Mouse (Mus musculus): ENCODE measurements around the gene Fam167b. TPM values are rescaled to one million over a fixed set of nuclear protein-coding genes. Genes with fewer than 3 reads are reported as not detected.

The Fam167b gene
- total and polyA plus RNA-seq, 3 experiments, result 1.1 to 1.2 TPM; not detected in 1

- TF ChIP-seq CTCF (conservative IDR thresholded peaks at IDR 0.05 in 1 of 2, IDR thresholded peaks at IDR 0.05 in 1 of 2; ENCODE audit: low read depth in 2 of 2, low read length in 2 of 2) (peak in 1 of 2 experiments; percentile 13; a peak in 1 of 4 replicates), KAT2A (IDR thresholded peaks at IDR 0.05; ENCODE audit: insufficient replicate concordance, low read length) (0 out of 2 replicates have a peak, but pooled peaks have one; percentile 14), JUND (conservative IDR thresholded peaks at IDR 0.05; ENCODE audit: low read depth, low read length) (no peak), ELF1 (IDR thresholded peaks at IDR 0.05; ENCODE audit: low read depth, low read length) (peak; percentile 72), UBTF (IDR thresholded peaks at IDR 0.05; ENCODE audit: low read depth, low read length) (no peak), IRF4 (IDR thresholded peaks at IDR 0.05; ENCODE audit: low read depth, low read length) (no peak), MXI1 (IDR thresholded peaks at IDR 0.05; ENCODE audit: low read depth, low read length) (peak; percentile 28; the same call in 1 of the 2 replicates), EP300 (IDR thresholded peaks at IDR 0.05; ENCODE audit: low read length) (no peak), GABPA (IDR thresholded peaks at IDR 0.05; ENCODE audit: insufficient replicate concordance, low read depth, low read length) (no peak), POLR2A (IDR thresholded peaks at IDR 0.05; ENCODE audit: low read depth, low read length) (peak; percentile 92), USF2 (conservative IDR thresholded peaks at IDR 0.05; ENCODE audit: low read depth, low read length) (no peak), RAD21 (IDR thresholded peaks at IDR 0.05; ENCODE audit: low read depth, low read length) (no peak), MYC (IDR thresholded peaks at IDR 0.05; ENCODE audit: low read depth, low read length) (peak; percentile 60; the same call in 1 of the 2 replicates), ZKSCAN1 (IDR thresholded peaks at IDR 0.05; ENCODE audit: borderline replicate concordance, low read depth, low read length) (peak; percentile 87), SMC3 (IDR thresholded peaks at IDR 0.05; ENCODE audit: low read depth, low read length) (no peak), PAX5 (IDR thresholded peaks at IDR 0.05; ENCODE audit: low read length) (no peak), TBP (conservative IDR thresholded peaks at IDR 0.05; ENCODE audit: low read depth, low read length) (0 out of 2 replicates have a peak, but pooled peaks have one; percentile 51)
These were observed 40.7 kb upstream of the Fam167b start, which contains the start of gene Iqcc (continued) for GRCm38 (mm10) chr4:129618786-129619691.

DNA sequence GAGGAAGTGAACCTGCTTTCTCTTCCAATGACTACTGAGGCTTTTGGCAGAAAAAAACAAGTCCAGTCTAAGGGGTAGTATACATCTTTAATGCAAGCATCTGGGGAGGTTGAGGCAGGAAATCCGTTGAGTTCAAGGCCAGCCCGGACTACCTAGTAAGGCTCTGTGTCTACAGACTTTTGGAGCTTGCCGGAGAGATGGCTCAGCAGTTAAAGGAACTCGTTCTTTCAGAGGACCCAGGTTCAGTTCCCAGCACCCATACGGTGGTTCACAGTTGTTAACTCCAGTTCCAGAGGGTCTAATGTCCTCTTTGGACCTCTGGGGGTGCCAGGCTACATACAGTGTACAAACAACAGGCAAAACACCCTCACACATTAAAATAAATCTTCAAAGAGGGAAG, 39.7 kb upstream of the Fam167b start:
- DNase-seq (ENCODE audit: extremely low read depth), result no peak
- dilution Hi-C loops (cut with MboI; ENCODE audit: extremely low pct_ligation_motif_present, extremely low pct_unique_long_range_greater_than_20kb, low sequenced_read_pairs) (no loop called here), in situ Hi-C loops (cut with MboI; ENCODE audit: low pct_ligation_motif_present, low pct_unique_long_range_greater_than_20kb, low sequenced_read_pairs) (loop anchor here (25.0 kb wide), 1 partner anchor 256 kb away; no protein-coding TSS in a partner anchor)
- Histone ChIP-seq H3K4me3 (replicated peaks in 1 of 3; ENCODE audit: low read depth in 2 of 3, low read length in 2 of 3, poor library complexity in 1 of 3) (peak overlapping the region; percentile 74 to 76 (median 75)), H3K9me3 (replicated peaks; ENCODE audit: low read length) (no peaks in the 10 kb centered on the region), H3K79me2 (replicated peaks; ENCODE audit: control insufficient read depth, extremely low read depth, insufficient read depth, poor library complexity, severe bottlenecking) (no peaks in the 10 kb centered on the region), H3K4me2 (ENCODE audit: insufficient read depth, low read depth, poor library complexity, severe bottlenecking) (peak overlapping the region; percentile 45; the same call in 1 of the 2 replicates), H3K4me1 (ENCODE audit: control insufficient read depth in 1 of 2, insufficient read depth in 2 of 2) (peaks cover 7 to 49% of the 10 kb centered on the region in 2 experiments), H3K27ac (ENCODE audit: insufficient read depth, low read depth) (no peak overlapping the region), H3K36me3 (replicated peaks in 1 of 2; ENCODE audit: control insufficient read depth in 1 of 2, insufficient read depth in 1 of 2, low read length in 1 of 2) (peaks cover 23 to 56% of the 10 kb centered on the region in 2 experiments), H3K27me3 (replicated peaks) (no peaks in the 10 kb centered on the region), H3K9ac (ENCODE audit: insufficient read depth, low read depth) (peak overlapping the region; percentile 93; the same call in 1 of the 2 replicates)
- no peak for TF ChIP-seq JUN (IDR thresholded peaks at IDR 0.05; ENCODE audit: insufficient read depth, low read depth, low read length)
- TF ChIP-seq TCF12 (IDR thresholded peaks at IDR 0.05; ENCODE audit: low read depth, low read length), result no peak
- TF ChIP-seq RCOR1 (conservative IDR thresholded peaks at IDR 0.05; ENCODE audit: low read depth, low read length), result no peak
- TF ChIP-seq MEF2A (IDR thresholded peaks at IDR 0.05; ENCODE audit: borderline replicate concordance, low read depth, low read length), result no peak
- TF ChIP-seq USF2 (conservative IDR thresholded peaks at IDR 0.05; ENCODE audit: low read depth, low read length), result no peak
- no peak for TF ChIP-seq GABPA (IDR thresholded peaks at IDR 0.05; ENCODE audit: insufficient replicate concordance, low read depth, low read length)
- no peak for TF ChIP-seq POLR2A (IDR thresholded peaks at IDR 0.05; ENCODE audit: low read depth, low read length)
- TF ChIP-seq CHD2 (IDR thresholded peaks at IDR 0.05; ENCODE audit: low read length), result no peak
- no peak for TF ChIP-seq MAX (IDR thresholded peaks at IDR 0.05; ENCODE audit: low read length)
- no peak for TF ChIP-seq CHD1 (IDR thresholded peaks at IDR 0.05; ENCODE audit: low read depth, low read length)
- TF ChIP-seq MXI1 (IDR thresholded peaks at IDR 0.05; ENCODE audit: low read depth, low read length), result no peak
- TF ChIP-seq BHLHE40 (IDR thresholded peaks at IDR 0.05; ENCODE audit: low read depth, low read length), result no peak
- TF ChIP-seq UBTF (IDR thresholded peaks at IDR 0.05; ENCODE audit: low read depth, low read length), result no peak
- no peak for TF ChIP-seq USF1 (IDR thresholded peaks at IDR 0.05; ENCODE audit: low read depth, low read length)
- no peak for TF ChIP-seq MAFK (IDR thresholded peaks at IDR 0.05; ENCODE audit: insufficient replicate concordance, low read length)
- TF ChIP-seq CTCF (conservative IDR thresholded peaks at IDR 0.05 in 1 of 2, IDR thresholded peaks at IDR 0.05 in 1 of 2; ENCODE audit: low read depth in 2 of 2, low read length in 2 of 2), result no peak
- no peak for TF ChIP-seq EP300 (IDR thresholded peaks at IDR 0.05; ENCODE audit: low read length)
- TF ChIP-seq NRF1 (IDR thresholded peaks at IDR 0.05; ENCODE audit: low read depth, low read length), result no peak
- no peak for TF ChIP-seq RAD21 (IDR thresholded peaks at IDR 0.05; ENCODE audit: low read depth, low read length)
- TF ChIP-seq IRF4 (IDR thresholded peaks at IDR 0.05; ENCODE audit: low read depth, low read length), result no peak
